Mouse (Mus musculus) bone marrow macrophage, adult 2 months (primary cell): ENCODE measurements around the gene Abtb2.

Experiments
- CTCF ChIP-seq: IDR thresholded peaks from 2 replicates; pipeline ENCODE4 v1.5.1; 2012; ENCODE audit warnings: low read depth, mild to moderate bottlenecking, low read length, moderate library complexity
- POLR2A ChIP-seq: IDR thresholded peaks from 2 replicates; pipeline ENCODE4 v1.6.1; 2012; ENCODE audit warnings: mild to moderate bottlenecking, low read depth, low read length, borderline replicate concordance

DNA sequence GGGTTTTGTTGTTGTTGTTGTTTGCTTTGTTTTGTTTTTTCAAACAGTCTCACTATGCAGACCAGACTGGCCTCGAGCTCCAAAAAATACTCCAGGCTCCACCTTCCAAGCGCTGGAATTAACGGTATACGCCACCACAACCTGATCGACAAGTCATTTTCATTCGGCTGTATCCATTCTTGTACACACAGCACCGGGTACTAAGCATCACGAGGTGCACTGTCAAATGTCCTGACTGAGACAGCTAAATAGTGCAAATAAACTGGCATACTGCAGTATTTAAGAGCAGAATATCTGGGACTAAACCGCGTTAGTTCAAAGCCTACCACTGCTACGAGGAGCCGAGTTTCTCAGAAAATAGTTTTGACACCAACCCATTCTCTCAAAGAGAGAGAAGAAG lies 194.3 kb downstream of the Abtb2 start:
- TF ChIP-seq CTCF (no peak), POLR2A (no peak)
